Mouse (Mus musculus) cerebellum, adult 9-11 months (tissue): Measurements from ENCODE around the gene Prkar1a.
"Not testable (repeated sequence)": the region's sequence is repeated elsewhere in the genome, so short reads cannot be mapped to it uniquely, and the experiment has no call there.

Source experiments
- DNase-seq: peaks from one replicate; pipeline ENCODE4 v3.0.0; 2022

Prkar1a gene

DNA sequence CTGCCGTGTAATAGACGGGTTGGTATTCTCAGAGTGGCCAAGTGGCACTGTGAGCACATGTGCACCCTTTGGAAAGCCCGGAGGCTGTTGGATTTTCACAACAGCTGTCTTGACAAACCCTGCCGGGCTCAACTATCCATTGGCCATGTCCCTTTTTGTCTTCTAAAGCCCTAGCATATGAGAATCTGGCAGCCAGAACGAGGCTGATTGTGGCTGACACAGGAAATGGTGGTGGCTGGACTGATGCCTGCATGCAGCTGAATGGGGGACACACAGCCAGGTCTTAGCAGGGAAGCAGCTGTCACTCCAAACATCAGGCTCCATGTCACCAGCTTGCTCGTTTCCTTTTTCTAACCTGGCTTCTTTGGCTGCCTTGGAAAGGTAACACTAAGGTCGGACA lies 695 bp upstream of the Prkar1a start:
- peak; percentile 65 for DNase-seq

DNA sequence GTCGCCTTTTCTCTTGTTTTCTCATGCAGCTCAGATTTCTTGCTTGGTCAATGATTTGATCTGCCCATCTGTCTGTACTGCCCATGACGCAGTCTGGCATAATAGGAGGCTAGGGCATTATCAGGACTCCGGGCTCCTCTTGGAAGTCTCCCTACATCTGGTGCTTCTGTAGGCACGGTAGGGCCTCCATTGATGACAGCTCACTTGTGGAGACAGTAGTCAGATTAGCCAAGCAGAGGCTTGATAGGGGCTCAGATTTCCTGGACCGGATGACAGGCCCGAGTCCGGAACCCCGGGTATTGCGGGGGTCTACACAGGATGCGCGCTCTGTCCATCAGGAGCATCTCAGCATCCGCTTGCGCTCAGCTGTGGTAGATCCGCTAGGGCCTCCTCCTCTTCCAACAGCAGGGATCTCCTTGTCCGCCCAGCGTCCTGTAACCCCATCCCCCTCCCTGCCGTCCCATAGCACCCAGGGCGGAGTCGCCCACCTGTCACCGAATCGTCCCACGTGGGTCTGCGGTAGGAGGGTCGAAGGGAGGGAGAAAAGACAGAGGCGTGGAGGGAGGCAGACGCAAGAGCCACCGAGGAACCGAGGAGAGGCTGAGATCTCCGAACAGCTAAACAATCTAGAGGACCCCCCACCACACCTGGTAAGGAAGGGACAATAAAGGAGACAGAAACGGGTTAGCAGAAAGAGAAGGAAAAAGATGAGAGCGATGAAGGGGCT lies 933 bp downstream of the Prkar1a start:
- DNase-seq, result peak; percentile 96

DNA sequence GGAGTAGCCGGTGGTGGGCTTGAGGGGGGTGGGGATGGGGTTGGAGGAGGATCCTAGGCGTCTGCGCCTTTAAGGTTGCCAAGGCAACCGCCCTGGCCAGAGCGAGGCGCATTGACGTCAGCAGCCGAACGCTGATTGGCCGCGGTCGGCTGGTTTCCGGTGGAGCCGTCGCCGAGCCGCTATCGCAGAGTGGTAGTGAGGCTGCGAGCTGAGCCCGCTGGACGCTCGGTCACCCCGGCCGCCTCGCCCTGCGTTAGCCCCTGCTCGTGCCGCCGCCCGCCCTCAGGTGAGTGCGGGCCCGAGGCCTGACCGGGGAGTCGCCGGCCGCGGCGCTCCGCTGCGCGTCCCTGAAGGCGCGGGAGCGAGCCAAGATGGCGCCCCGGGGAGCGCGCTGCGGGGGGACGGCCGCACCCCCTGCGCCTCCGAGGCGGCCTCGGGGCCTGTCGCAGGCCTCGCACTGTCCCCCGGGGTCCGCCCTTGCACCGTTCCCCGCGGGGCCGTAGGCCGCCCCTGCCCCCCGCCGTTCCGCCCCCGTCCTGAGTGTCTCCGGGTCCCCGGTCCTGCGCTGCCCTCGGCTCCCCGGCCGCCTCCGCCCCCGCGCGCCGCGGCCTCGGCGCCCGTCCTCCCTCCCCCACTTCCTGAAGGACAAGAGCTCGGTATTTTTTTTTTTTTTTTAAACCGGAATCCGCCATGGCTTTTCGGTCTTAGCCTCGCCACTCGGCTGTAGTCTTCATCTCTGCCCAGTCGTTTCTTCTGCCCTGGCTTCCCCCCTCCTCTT lies 1.8 kb downstream of the Prkar1a start:
- peak; percentile 94 for DNase-seq

DNA sequence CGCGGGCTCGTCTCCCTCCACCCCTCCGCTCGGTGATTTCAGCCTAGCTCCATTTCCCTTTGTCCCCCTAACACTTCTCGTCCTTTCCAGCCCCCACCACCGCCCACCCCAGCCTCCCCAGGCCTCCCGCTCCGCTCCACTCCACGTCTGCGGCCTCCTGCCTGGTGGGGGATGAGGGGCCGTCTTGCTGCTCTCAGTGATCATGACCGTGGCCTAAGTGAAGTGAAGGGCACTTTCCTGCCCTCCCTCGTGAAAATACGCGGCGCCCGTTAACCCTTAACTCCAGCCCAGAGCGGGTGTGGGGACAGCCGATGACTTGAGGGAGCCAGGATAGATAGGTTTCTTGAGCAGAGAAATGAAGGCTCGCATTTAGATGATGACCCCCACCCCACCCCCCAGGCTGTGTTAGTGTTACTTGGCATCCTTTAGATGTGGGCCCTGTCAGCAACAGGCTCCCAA lies 2.4 kb downstream of the Prkar1a start:
- DNase-seq, result peak; percentile 67

DNA sequence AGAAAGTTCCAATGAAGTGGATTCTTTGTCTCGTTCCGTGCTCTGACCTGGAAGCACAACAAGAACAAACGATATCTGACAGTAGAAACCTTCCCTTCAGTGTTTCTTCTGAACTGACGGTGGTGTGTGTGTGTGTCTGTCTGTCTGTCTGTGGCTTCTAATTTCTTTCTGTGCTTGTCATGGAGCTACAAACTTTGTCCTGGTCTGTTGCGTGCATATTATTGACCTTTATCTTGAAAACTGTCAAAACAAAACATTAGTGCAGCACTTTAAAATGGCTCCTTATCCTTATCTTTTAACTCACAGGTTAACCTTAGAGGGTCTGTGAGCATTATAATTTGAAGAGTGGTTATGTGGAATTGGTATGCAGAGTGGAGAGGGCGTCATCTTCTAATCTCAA lies 3.3 kb downstream of the Prkar1a start:
- no peak for DNase-seq

DNA sequence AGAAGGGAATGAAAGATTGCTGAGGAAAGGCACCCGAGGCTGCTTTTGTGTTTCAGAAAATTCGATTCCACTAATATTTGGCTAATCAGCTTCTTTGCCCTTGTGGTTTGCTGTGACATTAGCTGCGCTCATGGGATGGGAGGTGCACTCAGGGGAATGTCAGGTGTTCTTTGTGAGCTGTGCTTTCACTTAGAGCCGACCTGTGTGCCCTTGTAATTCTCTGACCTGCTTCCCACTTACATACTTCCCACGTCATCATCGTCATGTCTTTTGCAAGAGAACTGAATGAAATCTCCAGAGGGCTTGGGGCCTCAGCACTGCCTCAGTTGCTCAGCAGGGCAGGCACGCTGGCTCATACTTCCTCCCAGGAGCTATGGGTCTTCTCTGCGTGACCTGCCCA lies 4.0 kb downstream of the Prkar1a start:
- no peak for DNase-seq

DNA sequence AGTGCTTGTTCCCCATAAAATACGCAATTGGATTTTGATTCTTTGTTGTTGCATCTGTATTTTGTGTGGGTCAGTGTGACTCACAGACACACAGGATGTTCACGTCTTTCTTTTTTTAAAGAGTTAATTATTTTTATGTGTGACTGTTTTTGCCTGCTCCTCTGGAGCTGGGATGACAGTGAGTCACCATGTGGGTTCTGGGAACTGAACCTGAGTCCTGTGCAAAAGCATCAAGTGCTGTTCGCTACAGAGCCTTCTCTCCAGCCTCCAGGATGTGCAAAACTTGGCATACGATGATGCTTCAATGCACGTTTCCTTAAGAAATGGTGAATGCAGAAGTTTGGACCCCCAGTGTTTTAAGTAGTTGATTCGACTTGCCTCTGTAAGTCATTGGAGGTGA lies 5.4 kb downstream of the Prkar1a start:
- no peak for DNase-seq

DNA sequence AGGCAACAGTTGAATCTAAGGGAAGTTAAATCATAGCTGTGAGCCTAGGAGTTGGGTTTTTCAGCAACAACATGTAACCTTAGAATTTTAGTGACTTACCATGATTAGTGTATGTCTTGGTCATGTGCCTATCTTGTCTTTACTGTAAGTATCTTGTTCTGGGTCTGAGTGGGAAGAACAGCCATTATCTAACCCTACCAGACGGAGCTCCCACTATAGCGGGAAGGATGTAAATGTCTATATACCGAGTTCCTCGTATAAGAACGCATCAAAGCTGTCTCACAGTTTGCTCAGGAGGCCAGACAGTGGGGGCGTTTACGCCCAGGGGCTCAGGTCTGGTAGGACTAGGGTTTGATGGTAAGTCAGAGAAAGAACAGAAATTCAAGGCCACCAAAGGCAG lies 7.0 kb downstream of the Prkar1a start:
- DNase-seq, result no peak

DNA sequence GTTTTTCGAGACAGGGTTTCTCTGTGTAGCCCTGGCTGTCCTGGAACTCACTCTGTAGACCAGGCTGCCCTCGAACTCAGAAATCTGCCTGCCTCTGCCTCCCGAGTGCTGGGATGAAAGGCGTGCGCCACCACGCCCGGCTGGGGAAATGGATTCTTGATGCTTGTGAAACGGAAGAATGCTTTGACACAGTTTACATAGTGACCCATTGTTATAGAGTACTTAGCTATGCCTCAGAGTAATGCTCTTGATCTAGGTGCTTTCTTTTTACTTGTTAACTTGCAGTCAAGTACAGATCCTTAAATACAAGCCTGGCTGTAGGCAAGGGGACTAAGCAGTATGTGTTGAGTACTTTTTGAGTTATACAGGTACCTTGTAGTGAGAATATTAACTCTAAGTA lies 11.3 kb downstream of the Prkar1a start:
- DNase-seq, result not testable (repeated sequence)

DNA sequence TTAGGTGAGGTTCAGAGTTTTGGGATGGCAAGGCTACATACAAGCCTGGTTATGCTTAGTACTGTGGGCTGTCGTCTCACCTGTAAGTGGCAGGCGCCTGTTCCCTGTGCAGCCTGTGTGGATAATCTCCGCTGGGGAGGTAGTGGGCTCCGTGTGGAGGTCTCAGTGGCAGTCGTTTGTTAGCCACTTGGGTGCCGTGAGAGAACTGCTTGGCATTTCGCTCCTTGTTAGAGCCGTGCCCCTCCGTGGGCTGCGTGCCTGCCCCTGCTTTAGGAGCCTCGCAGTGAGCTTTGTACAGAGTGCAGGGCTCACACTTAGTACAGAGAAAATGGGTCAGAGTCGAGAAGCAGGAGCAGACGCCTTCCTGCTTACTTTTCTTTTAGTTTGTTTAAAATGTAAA lies 15.1 kb downstream of the Prkar1a start:
- DNase-seq, result no peak

DNA sequence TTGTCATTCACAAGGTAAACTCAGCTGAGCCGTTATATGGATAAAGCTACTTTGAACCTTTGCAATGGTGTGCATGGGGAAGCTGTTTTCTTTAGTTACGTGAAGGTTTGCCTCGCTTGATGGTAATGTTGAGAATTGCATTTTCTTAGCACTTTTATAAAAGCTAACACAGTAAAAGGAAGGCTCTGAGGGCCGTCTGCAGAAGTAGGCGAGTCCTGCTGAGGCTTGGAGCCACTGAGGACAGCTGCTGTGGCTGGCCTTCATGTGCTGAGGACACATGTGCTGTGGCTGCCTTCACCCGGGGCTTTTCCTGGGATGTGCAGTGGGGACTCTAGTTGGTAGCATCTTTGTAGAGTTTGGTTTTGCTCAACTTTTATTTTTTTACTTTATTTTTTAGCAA lies 16.2 kb downstream of the Prkar1a start:
- DNase-seq, result no peak

DNA sequence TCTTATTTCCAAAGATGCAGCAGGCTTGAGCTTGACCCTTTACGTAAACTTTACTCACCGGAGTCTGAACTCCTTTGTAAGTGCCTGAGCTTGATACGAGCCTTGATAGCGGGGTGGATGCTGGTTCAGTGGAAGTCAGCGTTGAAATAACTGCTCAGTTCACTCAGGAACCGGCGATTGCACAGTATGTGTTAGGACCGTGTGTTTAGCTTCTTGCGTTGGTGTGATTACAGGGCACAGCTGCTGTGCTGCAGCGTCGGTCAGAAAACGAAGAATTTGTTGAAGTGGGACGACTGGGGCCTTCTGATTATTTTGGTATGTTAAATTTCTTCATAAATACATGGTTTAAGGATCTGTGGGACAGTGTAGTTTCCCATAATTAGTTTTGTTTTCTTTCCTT lies 17.2 kb downstream of the Prkar1a start:
- no peak for DNase-seq

DNA sequence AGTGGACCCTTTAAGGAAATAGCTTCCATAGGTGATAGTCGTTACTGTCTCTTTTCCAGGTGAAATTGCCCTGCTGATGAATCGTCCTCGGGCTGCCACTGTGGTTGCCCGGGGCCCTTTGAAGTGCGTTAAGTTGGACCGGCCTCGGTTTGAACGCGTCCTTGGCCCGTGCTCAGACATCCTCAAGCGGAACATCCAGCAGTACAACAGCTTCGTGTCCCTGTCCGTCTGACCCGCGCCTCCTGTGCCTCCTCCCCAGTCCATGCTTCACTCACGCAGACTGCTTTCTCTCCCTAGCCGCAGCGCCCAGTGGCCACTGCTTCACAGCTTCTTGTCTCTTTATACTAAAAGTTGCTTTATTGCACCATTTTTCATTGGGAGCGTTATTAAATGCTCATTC lies 18.2 kb downstream of the Prkar1a start:
- DNase-seq, result no peak

DNA sequence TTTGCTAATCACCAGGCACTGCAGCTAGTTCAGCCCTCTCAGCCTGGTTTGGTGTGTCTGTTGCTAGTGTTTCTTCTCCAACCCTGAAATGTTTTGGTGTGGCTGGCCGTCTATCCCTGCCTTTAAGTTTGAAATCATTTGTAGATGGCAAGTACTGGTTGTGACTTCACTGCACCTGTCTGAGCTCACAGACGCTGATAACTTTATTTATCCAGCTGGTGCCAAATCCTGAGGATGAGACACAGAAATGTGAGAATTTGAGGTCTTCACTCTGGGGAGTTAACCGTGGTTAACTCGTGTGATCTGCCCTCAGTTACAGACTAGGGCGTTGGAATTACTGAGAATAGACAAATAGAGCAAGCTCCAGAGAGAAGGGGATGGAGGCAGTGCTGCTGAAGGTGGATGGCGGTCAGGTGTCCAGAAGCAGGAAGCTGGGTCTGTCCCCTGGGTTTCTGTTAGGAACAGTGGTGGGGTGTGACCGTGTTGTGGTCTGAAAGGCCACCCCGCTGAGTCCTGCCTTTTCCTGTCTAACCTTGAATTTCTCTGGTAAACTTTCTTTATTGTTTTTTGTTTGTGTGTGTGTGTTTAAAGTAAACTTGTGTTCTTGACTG lies 19.0 kb downstream of the Prkar1a start:
- DNase-seq, result no peak

DNA sequence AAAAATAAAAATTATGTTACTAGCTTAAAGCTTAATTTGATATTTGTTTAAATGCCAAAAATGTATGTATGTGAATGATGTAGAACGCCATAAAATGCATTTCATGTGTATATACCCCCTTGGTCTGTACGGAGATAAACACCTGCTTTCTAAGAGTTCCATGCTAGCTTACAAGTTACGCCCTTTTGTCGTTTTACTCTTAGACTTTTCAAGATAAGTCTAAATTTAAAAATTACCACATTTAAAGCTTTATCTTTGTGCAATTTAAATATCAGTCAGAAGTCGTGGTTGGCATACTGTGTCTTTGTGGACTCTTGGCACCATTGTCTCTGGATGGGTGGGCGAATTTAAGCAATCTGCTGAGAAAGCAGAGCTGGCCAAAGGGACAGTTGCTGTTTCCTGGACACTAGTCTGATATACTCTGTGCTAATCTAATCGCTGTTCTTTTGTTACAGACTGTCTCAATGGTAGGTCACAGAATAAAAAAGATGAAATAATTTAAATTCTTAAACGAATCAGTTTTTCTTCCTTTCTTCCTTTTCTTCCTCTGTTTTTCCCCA lies 20.0 kb downstream of the Prkar1a start:
- DNase-seq, result no peak

DNA sequence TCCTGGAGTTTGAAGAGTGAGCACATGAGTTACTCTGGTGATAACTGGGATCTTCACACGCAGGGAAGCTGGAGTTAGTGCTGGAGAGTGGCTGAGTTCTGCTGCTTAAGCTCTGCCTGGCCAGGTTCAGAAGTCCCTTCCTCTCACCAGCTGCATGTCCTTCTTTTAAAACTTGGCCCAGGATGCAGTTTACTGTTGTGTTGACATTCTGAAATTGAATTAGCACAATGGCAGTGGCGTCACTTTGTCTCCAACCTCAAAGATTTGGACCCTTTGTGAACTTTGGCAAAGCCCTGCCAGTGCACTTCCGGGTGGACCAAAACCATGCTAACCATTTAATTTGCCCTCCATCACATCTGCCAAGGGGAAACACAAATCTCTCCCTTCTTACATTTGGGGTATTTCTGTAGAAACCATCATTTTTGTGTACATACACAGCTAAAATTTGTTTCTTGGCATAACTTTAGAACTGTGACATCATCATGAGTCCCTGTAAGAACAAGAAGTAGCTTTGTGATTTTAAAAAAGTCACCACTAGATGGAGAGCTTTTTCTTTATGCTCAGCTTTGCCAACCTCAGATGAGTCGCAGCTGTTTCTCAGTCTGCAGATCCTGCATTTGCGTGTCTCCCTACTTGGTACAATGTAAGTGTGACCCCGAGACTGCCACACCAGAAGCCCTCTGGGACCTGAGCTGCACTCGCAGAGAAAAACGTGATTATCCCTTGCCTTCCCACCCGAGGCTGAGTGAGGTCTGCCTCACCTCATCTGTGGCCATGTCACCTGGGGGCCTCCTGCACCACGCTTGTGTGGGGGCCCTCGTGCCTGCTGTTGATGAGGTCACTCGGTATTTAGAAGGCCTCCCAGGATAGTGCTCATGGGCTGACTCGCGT lies 21.1 kb downstream of the Prkar1a start:
- DNase-seq, result no peak

DNA sequence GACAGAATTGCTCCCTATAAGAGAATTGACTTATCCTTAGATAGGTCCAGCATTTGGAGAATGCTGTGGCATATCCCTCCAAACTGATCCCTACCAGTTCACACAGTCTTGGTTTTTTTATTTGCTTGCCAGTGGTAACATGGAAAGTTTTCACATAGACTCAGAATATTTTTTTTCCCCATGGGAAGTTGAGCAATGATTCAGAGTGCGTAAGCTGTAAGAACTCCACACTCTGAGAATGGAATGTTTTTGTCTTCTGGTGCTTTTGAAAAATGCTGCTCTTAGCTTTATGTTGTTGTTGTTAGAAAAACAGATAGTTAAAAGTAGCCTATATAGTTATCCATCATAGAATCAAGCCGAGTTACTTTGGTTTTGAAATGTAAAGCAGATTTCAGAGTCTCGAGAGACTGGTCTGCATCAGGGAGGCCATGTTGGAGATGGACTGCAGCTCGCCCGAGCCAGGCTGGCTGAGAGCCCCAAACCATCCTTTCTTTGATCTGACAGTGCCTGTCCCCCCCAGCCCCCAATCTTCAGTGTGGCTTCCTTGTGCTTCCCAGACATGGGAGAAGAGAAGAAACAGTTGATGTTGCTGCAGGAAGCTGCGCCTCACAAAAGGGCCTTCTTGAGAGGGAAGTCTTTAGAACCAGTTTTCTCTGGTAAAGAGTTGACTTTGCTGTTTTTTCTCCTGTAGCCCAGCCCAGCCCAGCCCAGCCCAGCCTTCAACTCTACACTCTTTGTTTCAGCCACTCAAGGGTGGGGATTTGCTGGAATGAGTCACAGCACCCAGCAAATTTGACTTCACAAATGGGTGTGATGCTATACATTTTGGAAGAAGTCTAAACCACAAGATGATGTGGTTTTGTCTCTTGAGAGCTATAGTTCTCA lies 22.2 kb downstream of the Prkar1a start:
- DNase-seq, result no peak

DNA sequence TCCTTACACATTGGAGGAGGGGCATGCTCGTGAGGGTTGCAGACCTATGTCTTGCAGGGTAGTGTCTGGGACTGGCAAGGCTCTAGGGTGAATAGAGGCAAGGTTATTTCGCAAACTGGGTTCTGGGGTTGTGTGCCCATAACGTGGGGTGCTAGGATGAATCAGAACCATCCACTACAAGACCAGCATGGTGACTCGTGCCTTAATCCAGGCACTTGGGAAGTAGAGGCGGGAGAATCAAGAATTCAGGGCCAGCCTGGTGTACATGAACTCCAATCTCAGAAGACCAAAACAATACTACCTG lies 22.8 kb downstream of the Prkar1a start:
- DNase-seq, result no peak

DNA sequence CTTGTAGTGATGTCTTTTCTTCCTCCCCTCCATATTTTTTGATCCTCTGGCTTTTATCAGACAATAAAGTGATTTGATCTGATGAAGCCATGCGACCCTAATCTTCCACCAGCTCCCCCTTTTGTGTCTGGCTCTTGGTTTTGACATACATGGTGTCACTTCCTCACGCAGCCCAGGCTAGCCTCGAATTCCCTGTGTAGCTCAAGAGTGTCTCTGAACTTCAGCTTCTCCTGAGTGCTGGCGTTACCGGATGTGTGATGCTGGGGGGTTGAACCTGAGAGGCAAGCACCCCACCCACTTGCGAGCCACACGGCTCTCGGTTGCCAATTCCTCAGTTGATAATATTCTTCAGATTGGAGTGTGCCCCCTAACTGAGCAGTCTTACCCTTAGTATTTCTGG lies 23.2 kb downstream of the Prkar1a start:
- DNase-seq, result no peak

DNA sequence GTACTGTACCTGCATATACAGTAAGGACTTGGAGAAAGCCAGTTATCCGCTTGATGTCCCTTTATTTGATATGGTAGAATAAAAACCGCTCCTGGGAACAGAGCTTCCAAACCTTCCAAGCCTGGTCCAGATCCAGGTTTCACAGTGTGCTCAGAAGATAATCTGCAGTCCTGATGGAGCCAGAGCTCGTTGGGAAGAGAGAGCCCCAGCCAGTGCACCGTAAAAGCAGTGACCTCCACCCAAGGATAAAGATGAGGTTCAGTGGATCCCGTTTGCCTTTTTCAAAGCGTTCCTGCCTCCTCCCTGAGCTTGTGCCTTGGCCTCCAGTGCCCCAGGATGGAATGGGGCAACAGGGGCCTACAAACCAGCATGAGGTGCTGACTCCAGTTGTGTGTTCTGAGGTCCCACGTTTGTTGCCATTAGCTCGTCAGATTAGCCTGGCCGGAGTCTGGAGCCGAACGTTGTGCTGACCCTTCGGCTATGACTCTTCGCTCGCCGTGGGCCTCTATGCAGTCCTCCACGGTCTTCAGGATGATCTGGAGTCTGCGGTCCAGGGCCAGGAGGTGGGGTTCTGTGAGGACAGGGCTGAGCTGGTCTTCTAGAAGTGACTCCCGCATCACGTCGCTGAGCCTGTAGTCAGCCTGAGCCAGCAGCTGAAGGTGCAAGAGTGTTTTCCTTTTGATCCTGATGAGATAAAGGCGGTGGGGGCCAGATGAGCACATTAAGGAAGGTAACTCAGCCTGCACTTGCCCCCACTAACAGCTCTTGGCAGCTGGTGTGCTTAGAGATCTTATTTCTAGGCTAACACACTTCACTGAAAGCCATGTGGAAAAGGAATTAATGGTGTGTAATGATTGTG lies 23.9 kb downstream of the Prkar1a start:
- DNase-seq, result no peak

DNA sequence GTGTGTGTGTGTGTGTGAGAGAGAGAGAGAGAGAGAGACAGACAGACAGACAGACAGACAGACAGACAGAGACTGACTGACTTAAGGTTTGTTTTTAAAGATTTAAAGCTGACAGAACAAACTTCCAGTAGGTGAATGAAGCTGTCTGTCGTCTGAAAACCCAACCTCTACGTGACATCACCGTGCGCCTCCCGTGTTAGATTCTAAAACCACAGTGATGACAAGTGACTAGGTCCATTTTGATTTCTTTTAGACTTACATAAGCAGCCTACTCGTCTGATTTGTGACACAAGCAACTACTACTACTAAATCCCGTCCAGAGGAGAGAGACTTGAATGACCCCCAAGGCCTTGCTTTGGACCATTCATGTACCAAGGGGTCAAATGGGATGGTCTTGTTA lies 24.5 kb downstream of the Prkar1a start:
- DNase-seq, result no peak
